Mouse (Mus musculus) ovary, postnatal 36 days (tissue): ENCODE results near the gene Ppme1.

ENCODE experiments used
- DNase-seq: peaks from one replicate; pipeline ENCODE4 v3.0.0; 2022; ENCODE audit warnings: low spot score, mixed read lengths

Ppme1 gene

DNA sequence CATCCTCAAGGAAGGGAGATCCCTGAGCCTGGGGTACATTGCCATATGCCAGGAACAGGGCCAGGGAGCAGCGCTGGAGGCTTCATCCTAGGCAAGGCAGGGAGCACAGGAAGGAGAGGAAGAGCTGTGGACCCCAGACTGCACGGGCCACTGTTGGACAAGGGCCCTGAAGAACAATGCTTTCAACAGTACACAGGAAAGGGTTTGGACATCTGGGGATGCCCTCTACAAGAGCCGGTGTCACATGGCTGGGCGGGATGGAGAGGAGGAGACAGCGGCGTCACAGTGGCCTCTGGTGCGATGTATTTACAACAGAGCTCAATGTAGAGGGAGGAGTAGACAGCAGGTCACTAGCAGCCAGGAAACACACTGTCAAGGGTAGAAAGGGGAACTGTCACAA is 44.6 kb downstream of the Ppme1 start:
- DNase-seq: no peak

DNA sequence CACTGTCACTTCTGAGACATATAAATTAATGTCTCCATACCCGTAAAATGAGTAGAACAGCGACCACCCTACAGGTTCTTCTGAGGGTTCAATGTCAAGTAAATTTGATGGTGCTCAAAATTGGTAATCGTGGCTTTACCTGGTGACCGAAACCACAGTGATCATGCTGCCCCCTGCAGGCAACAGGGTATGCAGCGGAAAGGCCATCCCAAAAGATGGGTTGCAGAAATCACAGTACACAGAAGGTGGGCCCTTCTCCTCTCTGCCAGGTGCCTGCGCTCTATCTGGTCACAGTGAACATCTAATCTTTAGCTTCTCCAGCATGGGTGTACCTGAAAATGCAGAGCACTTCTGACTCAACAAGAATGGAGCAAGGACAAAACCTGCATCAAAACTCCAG is 46.6 kb downstream of the Ppme1 start:
- peak; percentile 53 for DNase-seq

DNA sequence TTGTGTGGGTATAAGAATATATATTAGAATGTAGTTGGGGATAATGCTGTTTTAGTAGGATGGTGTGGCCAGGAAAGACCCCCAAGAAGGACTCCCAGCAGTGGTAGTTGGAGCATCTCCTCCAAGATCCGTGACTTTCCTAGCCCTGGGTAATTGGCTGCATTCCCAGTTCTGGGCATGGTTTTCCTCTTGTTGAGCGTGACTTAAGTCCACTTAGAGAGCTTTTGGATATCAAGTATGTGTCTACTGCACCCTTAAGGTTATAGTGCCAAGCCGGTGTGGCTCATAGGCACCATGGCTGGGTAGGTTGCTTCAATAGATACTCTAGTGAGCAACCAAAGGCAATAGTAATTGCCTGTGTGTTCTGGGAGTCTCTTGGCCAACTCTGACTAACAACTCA is 48.4 kb downstream of the Ppme1 start:
- DNase-seq: no peak

DNA sequence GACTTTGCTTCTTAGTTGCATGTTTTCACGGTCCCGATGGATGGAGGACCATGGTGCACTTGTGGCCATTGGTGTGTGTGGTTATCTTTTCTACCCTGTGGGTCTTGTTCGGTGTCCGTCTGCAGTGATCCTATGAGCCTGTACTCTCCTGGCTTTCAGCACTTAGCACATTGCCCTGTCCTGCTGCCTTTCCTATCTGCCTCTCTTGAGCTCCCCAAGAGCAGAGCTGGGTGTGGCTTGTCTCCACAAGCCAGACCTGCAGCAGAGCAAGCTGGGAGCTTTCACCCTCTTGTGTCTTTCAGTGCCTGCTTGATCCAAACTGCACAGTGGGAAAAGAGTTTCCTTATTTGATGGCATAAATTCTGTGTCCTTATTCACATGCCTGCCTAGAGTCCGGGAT is 54.6 kb downstream of the Ppme1 start:
- DNase-seq: no peak

DNA sequence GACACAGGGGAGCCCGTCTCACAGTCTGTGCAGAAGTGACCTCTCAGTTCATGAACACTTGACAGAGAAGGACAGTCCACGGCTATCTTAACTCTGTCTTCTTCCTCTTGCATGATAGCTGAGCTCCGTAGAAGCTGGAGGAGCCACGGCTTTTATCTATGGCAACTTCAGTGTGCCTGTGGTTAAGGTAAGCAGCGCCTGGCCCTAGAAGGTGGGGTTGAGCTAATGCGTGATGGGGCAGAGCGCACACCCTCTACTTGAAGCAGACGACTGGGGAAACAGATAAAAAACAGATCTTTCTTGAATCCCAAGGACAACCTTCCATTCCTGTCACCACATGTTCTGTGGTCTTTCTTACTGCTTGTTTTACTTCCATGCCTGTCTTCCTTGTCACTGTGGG is 55.2 kb downstream of the Ppme1 start:
- no peak for DNase-seq

DNA sequence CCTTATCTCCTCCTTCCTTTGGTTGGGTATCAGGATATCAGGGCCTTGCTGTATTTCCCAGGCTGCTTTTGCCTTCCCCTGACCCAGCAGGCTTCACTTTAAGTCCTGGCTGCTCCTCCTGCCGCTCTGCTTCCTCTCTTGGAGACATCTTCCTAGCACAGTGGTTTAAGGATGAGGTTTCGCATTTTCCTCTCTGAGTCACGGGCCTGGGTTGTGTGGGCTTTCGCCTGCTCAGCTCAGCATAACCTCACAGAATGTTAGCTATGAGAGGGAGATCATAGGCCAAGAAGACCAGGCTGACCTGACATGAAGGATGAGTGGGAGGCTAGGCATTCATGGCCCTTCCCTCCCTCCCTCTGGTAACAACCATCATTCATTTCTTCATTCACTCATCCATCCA is 59.4 kb downstream of the Ppme1 start:
- no peak for DNase-seq

DNA sequence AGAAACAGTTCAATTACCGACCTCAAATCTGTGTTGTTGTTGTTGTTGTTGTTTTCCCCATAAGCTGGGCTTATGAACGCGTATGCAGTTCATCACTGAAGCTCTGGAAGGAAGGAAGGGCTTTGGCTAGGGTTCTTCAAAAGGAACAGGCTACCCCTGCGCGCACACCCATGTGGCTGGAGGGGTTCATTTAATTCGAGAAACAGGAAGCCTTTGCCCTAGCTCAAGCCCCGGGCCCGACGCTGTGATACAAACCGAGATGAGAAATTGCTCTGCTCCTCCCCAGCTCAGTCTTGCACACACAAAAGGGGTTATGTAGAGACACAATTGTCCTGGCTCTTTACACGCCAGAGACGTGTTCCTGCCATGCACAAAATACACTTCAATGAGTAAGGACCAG is 61.8 kb downstream of the Ppme1 start:
- no peak for DNase-seq

DNA sequence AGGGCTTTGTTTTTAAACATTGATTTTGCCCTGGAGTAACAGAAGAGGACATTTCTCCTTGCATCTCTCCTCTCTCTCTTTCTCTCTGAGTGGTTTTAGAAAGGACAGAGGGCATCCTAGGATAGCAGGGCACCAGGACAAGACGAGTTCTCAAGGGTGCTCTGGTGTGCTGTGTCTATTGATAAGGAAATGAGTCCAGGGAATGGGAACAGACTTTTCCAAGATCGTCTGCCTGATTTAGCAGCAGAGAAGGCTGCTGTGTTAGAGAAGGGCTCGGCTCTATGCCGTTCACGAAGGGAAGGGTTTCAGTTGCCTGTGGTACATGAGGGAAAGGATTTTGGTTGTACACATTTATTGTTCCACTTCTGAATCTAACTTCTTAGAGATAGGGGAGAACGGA is 62.4 kb downstream of the Ppme1 start:
- DNase-seq: no peak

DNA sequence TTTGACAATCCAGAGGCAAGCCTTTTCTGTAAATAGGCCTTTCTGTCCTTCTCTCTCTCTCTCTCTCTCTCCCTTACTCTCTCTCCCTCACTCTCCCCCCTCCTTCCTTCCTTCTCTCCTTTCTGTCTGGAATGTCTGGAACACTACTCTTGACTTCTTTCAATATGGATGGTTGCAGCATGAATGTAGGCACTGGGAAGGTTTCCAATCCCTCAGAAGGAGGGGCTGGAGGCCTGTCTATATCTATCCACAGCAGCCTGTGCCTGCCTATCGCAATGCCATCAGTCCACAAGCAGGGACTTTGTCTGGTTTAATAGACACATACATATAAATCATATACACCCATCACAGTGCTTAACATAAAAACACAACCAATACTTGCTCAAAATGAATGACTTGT is 62.9 kb downstream of the Ppme1 start:
- DNase-seq: no peak

DNA sequence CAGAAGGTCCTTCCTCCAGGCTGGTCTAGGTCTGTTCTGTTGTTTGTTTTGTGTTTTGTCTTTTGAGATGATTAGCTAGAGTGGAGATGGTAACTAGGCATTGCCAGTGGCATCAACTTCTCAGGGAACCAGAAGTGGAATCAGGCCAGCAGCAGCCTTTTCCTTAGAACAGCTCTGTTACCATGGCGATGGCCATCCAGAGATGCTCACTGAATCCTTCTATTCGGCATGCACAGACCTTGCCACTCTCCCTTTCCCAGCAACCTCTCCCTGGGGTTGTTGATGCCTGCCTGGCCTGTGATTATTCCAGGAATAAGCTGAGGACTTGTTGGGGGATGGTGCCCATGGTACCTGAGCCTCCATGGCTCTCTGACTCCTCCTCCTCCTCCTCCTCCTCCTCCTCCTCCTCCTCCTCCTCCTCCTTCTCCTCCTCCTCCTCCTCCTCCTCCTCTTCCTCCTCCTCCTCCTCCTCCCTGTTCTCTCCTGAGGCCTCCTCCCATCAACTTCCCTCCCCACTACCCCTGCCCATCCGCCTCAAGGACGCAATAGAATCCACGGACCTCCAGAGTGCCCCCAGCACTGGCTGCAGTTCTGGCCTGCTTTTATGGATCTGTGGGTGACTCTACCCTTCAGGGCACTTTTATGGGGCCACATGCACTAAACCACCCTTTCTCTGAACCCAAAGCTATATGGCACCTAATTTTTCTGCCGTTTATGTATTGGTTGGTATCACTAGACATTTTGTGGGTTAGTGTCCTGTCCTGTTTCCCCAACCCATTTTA is 64.0 kb downstream of the Ppme1 start:
- DNase-seq: no peak

DNA sequence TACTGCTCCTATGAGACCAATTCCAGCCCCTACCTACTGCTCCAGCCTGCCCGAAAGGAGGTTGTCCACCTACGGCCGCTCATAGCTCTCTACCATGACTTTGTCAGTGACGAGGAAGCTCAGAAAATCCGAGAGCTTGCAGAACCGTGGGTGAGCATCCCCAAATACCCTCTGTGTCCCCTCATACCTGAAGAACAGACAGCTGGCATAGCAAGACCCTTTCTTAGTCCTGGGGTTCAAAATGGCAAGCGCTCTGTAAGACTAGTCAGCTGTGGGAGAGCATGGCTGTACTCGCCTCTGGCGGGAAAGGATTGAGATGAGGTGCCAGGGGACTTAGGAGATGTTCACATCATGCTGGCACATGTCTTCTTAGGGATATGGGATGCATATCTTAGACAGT is 66.2 kb downstream of the Ppme1 start:
- DNase-seq: no peak

DNA sequence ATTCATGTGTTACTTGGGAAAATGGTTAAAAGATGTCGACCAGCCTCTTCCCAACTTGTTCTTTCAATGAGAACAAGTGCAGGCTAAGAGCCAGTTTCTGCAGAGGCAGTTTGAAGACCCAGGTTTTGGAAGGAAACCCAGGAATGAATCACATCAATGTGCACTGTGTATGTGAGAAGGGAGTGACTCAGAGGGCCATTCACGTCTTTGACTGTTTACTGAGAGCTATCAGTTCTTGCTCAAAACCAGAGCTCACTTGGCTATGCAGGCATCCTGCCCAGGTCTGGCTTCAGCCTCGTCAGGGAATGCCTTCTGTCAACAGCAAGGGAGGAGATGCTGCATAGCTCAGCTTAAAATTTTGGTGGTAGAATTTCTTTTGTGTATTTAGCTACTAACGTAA is 69.8 kb downstream of the Ppme1 start:
- peak; percentile 29 for DNase-seq

DNA sequence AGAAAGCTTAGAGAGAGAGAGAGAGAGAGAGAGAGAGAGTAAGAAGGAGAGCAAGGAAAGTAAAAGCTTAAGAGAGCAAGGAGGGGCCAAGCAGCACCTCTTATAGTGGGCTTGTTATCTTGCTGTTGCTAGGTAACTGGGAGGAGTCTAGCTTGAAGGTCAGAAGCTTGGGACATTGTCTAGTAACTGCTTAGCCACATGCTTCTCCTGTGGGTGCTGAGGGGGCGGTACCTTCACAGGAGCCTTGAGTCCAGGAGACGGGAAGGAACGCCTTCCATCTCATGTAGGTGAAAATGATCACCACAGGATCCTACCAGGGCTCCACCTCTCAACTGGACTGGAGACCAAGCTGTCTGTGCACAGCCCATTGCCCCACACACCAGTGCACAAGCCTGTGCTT is 70.7 kb downstream of the Ppme1 start:
- no peak for DNase-seq

DNA sequence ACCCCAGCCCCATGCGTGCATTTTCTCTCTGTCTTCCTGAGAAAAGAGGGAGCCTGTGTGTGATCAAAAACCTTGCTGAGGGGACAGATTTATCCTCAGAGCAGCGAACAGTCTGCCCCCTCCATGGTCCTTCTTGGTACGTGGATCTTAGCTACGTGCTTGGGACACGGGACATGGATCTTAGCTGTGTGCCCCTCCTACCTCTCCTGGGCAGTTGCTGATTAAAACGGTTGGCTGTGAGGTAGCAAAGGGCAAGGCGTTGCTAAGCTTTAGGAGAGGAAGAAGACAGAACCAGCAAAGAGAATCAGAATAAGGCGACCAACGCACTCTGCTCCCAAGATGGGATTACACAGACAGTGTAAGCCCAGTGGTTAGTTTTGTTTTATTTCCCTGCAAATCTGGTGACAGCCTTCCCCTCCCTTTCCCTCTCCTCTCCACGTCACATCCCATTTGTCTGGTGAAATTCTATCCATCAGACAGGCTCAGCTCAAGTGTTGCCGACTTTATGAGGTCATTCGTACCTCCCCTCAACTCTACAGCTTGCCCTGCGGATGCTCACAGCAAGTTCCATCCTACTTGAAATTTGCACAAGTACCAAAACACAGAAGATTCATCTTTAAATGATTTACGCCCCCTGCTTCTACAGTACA is 73.1 kb downstream of the Ppme1 start:
- no peak for DNase-seq

DNA sequence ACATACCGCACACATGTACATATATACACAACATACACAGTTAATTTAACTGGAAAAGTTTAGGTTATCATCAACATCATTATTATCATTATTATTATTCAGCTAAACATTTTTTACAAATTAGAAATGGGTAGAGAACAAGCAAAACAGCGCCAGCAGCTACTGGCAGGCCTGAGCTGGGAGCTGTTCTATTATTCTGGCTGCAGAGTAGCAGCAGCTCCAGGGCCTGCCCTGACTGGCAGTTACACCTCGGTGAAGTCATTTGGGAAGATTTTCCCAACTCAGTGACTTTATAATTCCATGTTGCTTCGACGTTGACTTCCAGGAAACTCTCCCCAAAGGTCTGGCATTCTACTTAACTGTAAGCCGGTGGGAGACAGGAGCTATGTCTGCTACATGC is 75.4 kb downstream of the Ppme1 start:
- DNase-seq: no peak

DNA sequence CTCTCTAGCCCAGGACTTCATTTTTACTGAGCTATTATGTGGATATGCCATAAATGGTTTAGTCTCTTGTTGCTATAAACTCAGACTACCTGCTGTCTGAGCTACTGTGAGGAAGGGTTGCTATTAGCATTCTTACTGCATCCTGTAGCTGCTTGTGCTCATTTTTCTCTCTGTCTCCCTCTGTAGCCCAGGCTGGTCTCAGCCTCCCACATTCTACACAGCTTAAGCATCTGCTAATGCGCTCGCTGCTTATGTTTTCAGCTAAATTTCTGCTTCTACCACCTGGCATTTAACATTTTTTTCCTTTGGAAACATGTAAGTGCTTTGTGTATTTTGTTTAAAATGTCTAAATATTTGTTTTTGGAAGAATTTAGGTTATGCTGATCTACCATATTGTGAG is 76.4 kb downstream of the Ppme1 start:
- no peak for DNase-seq

DNA sequence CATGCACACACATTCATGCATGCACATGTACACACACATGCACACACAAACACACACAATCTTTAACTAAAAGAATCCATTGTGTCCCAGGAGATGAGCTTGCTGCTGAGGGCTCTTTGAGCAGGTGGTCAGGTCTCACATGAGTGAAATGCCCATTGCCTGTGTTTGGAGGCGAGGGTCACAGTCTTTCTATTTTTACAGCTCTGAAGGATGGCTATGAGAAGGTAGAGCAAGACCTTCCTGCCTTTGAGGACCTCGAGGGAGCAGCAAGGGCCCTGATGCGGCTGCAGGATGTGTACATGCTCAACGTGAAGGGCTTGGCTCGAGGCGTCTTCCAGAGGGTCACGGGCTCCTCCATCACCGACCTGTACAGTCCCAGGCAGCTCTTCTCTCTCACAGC is 78.6 kb downstream of the Ppme1 start:
- DNase-seq: no peak

DNA sequence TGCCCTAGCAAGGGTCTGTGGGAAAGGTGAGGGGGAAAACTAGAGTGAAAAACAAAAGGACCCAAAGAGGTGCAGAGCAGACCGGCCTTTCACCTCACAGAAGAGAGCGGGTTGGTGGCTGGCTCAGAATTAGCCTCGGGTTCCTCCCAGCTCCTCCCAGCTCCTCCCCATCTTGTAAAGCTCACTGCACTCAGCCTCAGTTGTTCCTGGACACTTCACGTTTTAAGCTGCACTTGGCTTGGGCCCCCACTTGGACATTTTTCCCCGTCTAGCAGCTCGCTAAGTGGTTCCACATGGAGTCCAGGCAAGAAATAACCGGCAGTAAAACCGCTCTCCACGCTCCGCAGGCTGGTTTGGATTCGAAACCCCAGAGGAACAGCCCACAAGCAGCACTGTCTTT is 83.5 kb downstream of the Ppme1 start:
- DNase-seq: peak; percentile 13

DNA sequence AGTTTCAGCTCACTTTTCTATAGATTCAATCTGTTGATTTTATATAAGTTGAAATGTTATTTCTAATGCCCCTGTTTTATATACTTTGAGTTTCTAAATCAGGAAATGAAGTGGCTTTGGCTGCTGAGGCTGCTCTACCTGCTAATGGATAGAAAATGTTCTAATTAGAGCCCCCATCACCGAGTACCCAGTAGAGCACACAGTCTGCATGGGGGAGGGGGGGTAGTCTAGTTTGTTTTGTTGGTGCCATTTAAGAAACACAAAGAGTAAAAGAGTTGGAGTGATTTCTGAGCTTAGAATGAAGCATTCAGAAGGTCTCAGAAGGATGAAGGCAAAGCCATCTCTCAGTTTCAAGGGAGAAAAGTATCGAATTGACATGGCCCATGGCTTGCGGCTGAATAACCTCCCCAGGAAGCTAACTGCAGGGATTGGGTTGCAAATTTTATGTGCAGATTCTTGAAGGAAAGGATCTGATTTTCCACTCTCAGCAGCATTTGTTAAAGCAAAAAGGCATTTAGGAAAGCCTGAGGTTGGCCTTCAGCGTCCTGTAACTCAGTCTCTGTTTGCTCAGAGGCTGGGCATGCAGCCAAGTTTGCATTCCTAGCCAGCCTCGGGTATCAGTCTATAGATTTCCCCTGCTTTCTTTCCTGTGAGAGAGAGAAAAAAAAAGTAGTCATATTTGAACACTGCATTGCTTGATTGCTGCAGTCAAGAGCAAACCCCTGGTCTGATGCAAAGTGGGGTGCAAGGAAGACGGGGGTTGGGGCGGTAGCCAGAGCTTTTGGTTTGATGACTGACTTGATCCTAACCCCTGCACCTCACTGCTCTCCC is 84.1 kb downstream of the Ppme1 start:
- DNase-seq: peak; percentile 80

DNA sequence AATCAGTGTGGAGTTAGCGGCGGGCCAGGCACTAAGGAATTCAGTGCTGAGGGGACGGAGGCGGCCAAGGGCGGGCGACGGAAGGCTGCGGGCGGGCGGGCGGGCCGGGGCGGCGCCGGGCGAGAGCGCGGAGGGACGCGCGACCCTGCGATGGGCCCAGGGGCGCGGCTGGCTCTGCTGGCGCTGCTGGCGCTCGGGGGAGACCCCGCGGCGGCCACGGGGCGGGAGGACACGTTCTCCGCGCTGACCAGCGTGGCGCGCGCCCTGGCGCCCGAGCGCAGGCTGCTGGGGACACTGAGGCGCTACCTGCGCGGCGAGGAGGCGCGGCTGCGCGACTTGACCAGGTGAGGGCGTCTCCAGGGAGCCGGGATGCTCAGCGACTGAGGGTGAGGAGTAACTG is 86.7 kb downstream of the Ppme1 start, which contains the start of gene P4ha3:
Gene P4ha3 (plus strand): TSS at position 138 of the 400 bp plus-strand sequence.
- DNase-seq: peak; percentile 40

DNA sequence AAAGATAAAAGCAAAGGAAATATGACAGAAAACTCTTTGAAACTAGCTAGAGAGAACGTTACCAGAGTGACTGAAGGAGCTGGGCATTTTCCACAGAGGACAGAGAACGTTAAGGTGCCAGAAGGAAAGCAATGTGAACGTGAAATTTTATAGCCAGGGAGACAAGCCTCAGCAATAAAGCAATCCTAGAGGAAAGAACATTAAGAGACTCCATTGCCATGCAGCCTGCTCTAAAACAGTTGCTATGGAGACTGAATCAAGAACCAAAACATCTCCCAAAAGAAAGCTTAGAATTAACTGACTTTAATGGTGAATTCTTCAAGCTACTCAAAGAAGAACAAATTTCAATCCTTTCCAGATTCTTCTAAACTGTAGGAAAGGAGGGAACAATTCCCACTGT is 88.8 kb downstream of the Ppme1 start:
- DNase-seq: no peak

DNA sequence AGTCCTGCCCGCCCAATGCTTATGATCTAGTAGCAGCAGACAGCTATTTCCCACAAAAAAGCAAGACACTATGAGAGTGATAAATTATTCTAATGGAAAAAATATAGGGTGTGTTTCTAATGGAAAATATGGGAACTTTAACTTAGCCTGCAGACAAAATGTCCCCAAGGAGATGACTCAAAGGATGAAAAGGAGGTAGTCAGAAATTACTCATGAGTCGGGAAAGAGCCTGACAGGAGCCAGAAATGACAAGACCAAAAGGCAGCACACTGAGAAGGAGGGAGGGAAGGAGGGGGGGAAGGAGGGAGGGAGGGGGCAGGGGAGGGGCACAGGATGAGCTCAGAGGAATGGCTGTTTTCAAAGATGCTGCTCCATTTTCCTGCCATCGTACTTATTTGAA is 90.5 kb downstream of the Ppme1 start:
- DNase-seq: no peak

DNA sequence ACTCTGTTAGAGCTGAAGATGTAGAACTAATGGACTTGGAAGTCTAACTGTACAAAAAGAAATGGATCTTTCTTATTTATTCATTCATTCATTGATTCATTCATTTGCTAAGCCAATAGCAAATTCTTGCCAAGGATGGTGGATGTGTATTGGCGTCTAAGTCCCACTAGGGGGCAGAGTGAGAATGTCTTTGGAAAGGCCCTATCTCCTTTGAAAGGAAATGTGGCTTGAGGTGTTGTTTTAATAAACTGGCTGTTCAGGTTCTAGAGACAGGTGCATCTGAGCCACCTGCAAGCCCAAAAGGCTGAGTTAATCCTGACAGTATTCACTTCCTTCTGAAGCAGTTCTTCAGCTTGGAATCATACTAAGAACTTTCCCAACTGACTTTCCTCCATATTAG is 92.3 kb downstream of the Ppme1 start:
- no peak for DNase-seq
